Mouse (Mus musculus): ENCODE measurements around the gene Hist3h2a. TPM values are rescaled to one million over a fixed set of nuclear protein-coding genes. Genes with fewer than 3 reads are reported as not detected.

Hist3h2a gene
- polyA plus RNA-seq, 1 experiment from 2014 or later = 33.0 TPM

- H3K9ac ChIP-seq (ENCODE audit: low read length) = peak overlapping the region; percentile 31; the same call in 1 of the 2 replicates
- no peaks in the 10 kb centered on the region for H3K9me3 ChIP-seq (replicated peaks; ENCODE audit: control insufficient read depth, low read length)
- H3K27ac ChIP-seq (ENCODE audit: low read length) = no peak overlapping the region
- H3K27me3 ChIP-seq (ENCODE audit: control insufficient read depth, insufficient read depth, low read length) = 0 out of 2 replicates have a peak, but pooled peaks cover 6% of the 10 kb centered on the region
- WGBS = 75% methylated on average over 6 of the region's 6 CpGs
- H3K36me3 ChIP-seq (ENCODE audit: control insufficient read depth, insufficient read depth, low read length) = no peaks in the 10 kb centered on the region
- peaks cover 10% of the 10 kb centered on the region; the same call in 1 of the 2 replicates for H3K4me1 ChIP-seq (ENCODE audit: control insufficient read depth, insufficient read depth, low read length)
- ATAC-seq (ENCODE audit: insufficient read depth, low FRiP score) = no peak
- no peak overlapping the region for H3K4me3 ChIP-seq (replicated peaks; ENCODE audit: low read length)
- no peak overlapping the region for H3K4me2 ChIP-seq (ENCODE audit: low read depth, low read length)
Measured at GRCm38 (mm10) chr11:58999830-59000229, 45.3 kb downstream of the Hist3h2a start.

GRCm38 (mm10) chr11:59000635-59001034 lies 46.1 kb downstream of the Hist3h2a start:
- no peak for ATAC-seq (ENCODE audit: insufficient read depth, low FRiP score)

GRCm38 (mm10) chr11:59002327-59003079 lies 48.0 kb downstream of the Hist3h2a start:
- Histone ChIP-seq H3K36me3 (ENCODE audit: control insufficient read depth, insufficient read depth, low read length) (no peaks in the 10 kb centered on the region), H3K27me3 (ENCODE audit: control insufficient read depth, insufficient read depth, low read length) (no peaks in the 10 kb centered on the region), H3K4me3 (replicated peaks; ENCODE audit: low read length) (no peak overlapping the region), H3K9me3 (replicated peaks; ENCODE audit: control insufficient read depth, low read length) (no peaks in the 10 kb centered on the region), H3K9ac (ENCODE audit: low read length) (no peak overlapping the region), H3K27ac (ENCODE audit: low read length) (no peak overlapping the region), H3K4me1 (ENCODE audit: control insufficient read depth, insufficient read depth, low read length) (peaks cover 8% of the 10 kb centered on the region; the same call in 1 of the 2 replicates), H3K4me2 (ENCODE audit: low read depth, low read length) (no peak overlapping the region)
- ATAC-seq (ENCODE audit: insufficient read depth, low FRiP score) = no peak
- WGBS = 61% methylated on average over 7 of the region's 7 CpGs

More at GRCm38 (mm10) chr11:59000635-59001034, 46.1 kb downstream of the Hist3h2a start:
- WGBS = 88% methylated on average over 21 of the region's 21 CpGs
- Histone ChIP-seq H3K4me2 (ENCODE audit: low read depth, low read length) (no peak overlapping the region), H3K9me3 (replicated peaks; ENCODE audit: control insufficient read depth, low read length) (no peaks in the 10 kb centered on the region), H3K4me1 (ENCODE audit: control insufficient read depth, insufficient read depth, low read length) (peaks cover 8% of the 10 kb centered on the region; the same call in 1 of the 2 replicates), H3K9ac (ENCODE audit: low read length) (no peak overlapping the region), H3K36me3 (ENCODE audit: control insufficient read depth, insufficient read depth, low read length) (no peaks in the 10 kb centered on the region), H3K27me3 (ENCODE audit: control insufficient read depth, insufficient read depth, low read length) (no peaks in the 10 kb centered on the region), H3K27ac (ENCODE audit: low read length) (no peak overlapping the region), H3K4me3 (replicated peaks; ENCODE audit: low read length) (no peak overlapping the region)

Small RNA genes lying within 50 kb of the gene (microRNA-seq; reads per million reads assigned to microRNA genes)
- not detected for gene Gm44313

Other genes with a start within 250 kb of the Hist3h2a start
- gene Olfr318, start 230.7 kb upstream of the Hist3h2a start, polyA plus RNA-seq (2015; fragmentation: Nextera tagmentation; extraction: Ambion mirVana) = not detected in 2 replicates
- not detected in 2 replicates for gene Olfr317, start 215.5 kb upstream of the Hist3h2a start, polyA plus RNA-seq (2015; fragmentation: Nextera tagmentation; extraction: Ambion mirVana)
- gene Olfr316, start 202.0 kb upstream of the Hist3h2a start, polyA plus RNA-seq (2015; fragmentation: Nextera tagmentation; extraction: Ambion mirVana) = not detected in 2 replicates
- not detected in 2 replicates for gene Olfr315, start 181.5 kb upstream of the Hist3h2a start, polyA plus RNA-seq (2015; fragmentation: Nextera tagmentation; extraction: Ambion mirVana)
- gene Olfr314, start 171.7 kb upstream of the Hist3h2a start, polyA plus RNA-seq (2015; fragmentation: Nextera tagmentation; extraction: Ambion mirVana) = not detected in 2 replicates
- gene Fam183b, start 152.7 kb upstream of the Hist3h2a start, polyA plus RNA-seq (2015; fragmentation: Nextera tagmentation; extraction: Ambion mirVana) = 5.2 and 5.4 TPM in 2 replicates
- gene Olfr313, start 139.7 kb upstream of the Hist3h2a start, polyA plus RNA-seq (2015; fragmentation: Nextera tagmentation; extraction: Ambion mirVana) = not detected in 2 replicates
- not detected in 2 replicates for gene Olfr312, start 125.4 kb upstream of the Hist3h2a start, polyA plus RNA-seq (2015; fragmentation: Nextera tagmentation; extraction: Ambion mirVana)
- not detected in 2 replicates for gene Olfr311, start 115.4 kb upstream of the Hist3h2a start, polyA plus RNA-seq (2015; fragmentation: Nextera tagmentation; extraction: Ambion mirVana)
- 9.5 TPM in 2 replicates for gene Gm12258, start 107.5 kb upstream of the Hist3h2a start, polyA plus RNA-seq (2015; fragmentation: Nextera tagmentation; extraction: Ambion mirVana)
- gene 2810021J22Rik, start 87.5 kb upstream of the Hist3h2a start, polyA plus RNA-seq (2015; fragmentation: Nextera tagmentation; extraction: Ambion mirVana) = 5.9 and 7.7 TPM in 2 replicates
- gene Zfp39, start 50.5 kb upstream of the Hist3h2a start, polyA plus RNA-seq (2015; fragmentation: Nextera tagmentation; extraction: Ambion mirVana) = 4.7 and 5.4 TPM in 2 replicates
- gene Btnl10, start 36.8 kb upstream of the Hist3h2a start, polyA plus RNA-seq (2015; fragmentation: Nextera tagmentation; extraction: Ambion mirVana) = 0.72 and 0.80 TPM in 2 replicates
- 113 TPM in 2 replicates for gene Rnf187, start 15.8 kb upstream of the Hist3h2a start, polyA plus RNA-seq (2015; fragmentation: Nextera tagmentation; extraction: Ambion mirVana)
- gene Hist3h2ba, start 5.8 kb upstream of the Hist3h2a start, polyA plus RNA-seq (2015; fragmentation: Nextera tagmentation; extraction: Ambion mirVana) = 44.0 and 50.7 TPM in 2 replicates
- 0.17 and 0.27 TPM in 2 replicates for gene Trim17, start within 50 bp of the Hist3h2a start, polyA plus RNA-seq (2015; fragmentation: Nextera tagmentation; extraction: Ambion mirVana)
- 20.5 and 20.8 TPM in 2 replicates for gene Trim11, start 23.4 kb downstream of the Hist3h2a start, polyA plus RNA-seq (2015; fragmentation: Nextera tagmentation; extraction: Ambion mirVana)
- 0.69 and 1.7 TPM in 2 replicates for gene Obscn, start 181.7 kb downstream of the Hist3h2a start, polyA plus RNA-seq (2015; fragmentation: Nextera tagmentation; extraction: Ambion mirVana)
- gene Iba57, start 209.1 kb downstream of the Hist3h2a start, polyA plus RNA-seq (2015; fragmentation: Nextera tagmentation; extraction: Ambion mirVana) = 7.0 and 9.3 TPM in 2 replicates
- 0.62 and 0.64 TPM in 2 replicates for gene Gjc2, start 228.5 kb downstream of the Hist3h2a start, polyA plus RNA-seq (2015; fragmentation: Nextera tagmentation; extraction: Ambion mirVana)
- 128 and 129 TPM in 2 replicates for gene Guk1, start 237.5 kb downstream of the Hist3h2a start, polyA plus RNA-seq (2015; fragmentation: Nextera tagmentation; extraction: Ambion mirVana)
- gene Mrpl55, start 247.8 kb downstream of the Hist3h2a start, polyA plus RNA-seq (2015; fragmentation: Nextera tagmentation; extraction: Ambion mirVana) = 75.5 and 78.9 TPM in 2 replicates

Data from stomach, embryonic 16.5 days (tissue).